Mouse (Mus musculus): Measurements from ENCODE around the gene Ppan. TPM values are rescaled to one million over a fixed set of nuclear protein-coding genes. Genes with fewer than 3 reads are reported as not detected.

Ppan gene
- 46.2 and 52.6 TPM in 2 replicates for polyA plus RNA-seq (2012; rRNA removed)

DNA sequence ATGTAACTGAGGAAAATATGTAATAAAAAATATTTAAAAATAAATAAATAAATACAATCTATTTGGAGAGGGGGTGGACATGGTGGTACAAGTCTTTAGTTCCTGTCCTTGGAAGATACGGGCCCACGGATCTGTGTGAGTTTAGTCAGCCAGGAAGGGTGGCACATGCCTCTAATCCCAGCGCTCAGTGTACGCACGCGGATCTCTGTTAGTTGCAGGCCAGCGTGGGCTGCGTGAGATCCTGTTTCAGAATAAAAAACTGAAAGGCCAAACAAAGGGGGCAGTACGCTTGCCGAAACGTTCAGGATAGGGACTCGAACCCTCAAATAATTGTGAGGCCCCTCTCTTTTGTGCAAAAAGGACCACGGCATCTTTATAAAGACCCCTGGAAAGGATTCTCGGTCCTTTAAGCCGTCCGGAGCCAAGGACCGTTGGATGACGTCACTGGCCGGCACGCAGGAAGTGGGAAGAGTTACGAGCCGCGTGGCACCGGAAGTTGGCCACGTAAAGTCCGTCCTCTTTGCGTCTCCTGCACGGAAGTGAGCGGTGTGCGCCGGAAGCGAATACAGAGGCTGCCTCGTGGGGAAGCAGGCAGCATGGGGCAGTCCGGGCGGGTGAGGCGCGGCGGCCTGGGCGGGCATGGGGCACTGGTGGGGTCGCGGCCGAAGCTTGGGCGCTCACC is at the start of gene Ppan:
Gene Ppan (plus strand): TSS at position 472 of the 682 bp plus-strand sequence.

DNA sequence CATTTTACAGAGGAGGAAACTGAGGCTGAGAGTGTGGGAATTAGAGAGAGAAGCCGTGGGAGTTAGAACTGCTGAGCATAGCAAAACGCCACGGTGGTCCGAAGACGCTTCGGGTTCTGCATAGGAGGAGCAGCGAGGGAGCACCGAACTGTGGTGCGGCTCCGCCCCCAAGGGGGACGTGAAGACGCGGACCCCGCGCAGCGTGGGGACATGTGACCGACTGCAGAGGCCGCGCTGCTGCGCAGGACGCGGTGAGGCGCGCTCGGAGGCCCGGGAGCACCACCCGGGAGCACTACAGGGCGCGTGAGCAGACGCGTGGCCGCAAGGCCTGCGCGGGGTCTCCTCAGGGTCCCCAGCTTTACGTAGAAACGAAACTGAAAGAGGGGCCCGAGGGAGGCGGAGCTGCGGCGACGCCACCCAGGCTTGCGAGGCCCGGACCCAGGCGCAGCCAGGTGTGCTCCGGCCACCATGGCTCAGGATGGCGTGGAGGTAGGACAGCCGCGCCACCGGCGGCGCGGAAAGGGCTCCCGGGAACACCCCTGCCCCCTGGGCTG is 19.4 kb upstream of the Ppan start, which contains the start of gene A230050P20Rik:
Gene A230050P20Rik (plus strand): TSS at position 195 of the 554 bp plus-strand sequence.

DNA sequence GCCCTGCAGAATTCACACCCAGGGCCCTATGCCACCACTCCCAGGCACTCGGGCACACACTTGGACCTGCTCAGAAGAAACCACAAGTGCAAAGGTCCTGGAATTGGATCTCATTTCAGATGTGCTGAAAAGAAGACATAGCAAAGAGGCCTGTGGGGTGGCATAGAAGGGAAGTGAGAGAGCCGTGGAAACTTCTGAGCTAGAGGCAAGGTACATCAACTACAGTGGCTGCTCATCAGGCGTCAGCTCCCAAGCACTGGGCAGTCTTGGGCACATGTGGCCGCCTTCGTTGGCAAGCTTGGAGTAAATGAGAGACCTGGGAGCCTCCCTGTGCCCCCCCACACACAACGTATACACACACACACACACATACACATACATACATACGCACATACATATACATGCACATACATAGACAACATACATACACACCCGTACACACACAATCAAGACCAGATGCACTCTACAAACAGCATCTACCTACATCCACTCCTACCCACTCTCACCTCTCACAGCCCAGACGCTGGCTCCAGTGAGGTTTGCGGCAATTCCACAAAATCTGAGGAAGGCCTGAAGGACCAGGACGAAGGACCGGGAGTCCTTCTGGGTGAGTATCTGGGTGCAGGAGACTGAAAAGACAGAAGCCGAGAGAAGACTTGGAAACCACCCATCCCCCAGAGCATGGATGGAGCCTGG is 8.7 kb upstream of the Ppan start, which contains the start of gene Angptl6:
Gene Angptl6 (minus strand): TSS at position 631 of the 696 bp plus-strand sequence.

DNA sequence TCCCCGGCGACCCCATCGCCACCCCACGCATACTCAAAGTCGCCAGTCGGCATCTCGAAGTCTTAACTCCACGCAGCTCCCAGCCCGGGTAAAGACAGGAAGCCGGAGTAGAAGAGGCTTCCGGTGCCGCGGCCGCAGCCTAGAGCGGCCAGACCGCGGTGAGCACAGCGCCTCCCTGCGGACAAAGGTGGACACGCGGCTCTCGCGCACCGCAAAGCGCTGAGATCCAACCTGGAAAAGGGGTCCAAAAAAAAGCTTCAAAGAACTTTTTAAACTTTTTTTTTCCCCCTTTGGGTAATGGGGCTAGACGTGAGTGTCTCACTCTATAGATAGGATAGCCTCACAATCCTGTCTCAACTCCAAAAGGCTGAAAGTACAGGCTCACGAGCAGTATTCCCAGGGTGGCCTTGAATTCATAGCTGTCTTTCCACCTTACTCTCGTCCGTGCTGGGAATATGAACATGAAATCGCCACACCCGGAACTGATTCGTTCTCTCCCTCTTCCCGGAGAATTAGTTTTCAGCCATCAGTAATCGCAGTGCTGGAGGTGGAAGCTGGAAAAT is 10.6 kb downstream of the Ppan start, which contains the start of gene Eif3g:
Gene Eif3g (minus strand): TSS at position 113 of the 563 bp plus-strand sequence.

Other genes starting within 250 kb of the Ppan start
- 85.7 and 103 TPM in 2 replicates for gene Ubl5, start 245.3 kb upstream of the Ppan start, polyA plus RNA-seq (2012; rRNA removed)
- gene Fbxl12, start 243.4 kb upstream of the Ppan start, polyA plus RNA-seq (2012; rRNA removed), result 16.8 and 20.1 TPM in 2 replicates
- 6.4 and 9.3 TPM in 2 replicates for gene Pin1, start 236.1 kb upstream of the Ppan start, polyA plus RNA-seq (2012; rRNA removed)
- gene Olfm2, start 141.8 kb upstream of the Ppan start, polyA plus RNA-seq (2012; rRNA removed), result 0.68 and 0.78 TPM in 2 replicates
- 7.6 and 8.7 TPM in 2 replicates for gene Col5a3, start 73.1 kb upstream of the Ppan start, polyA plus RNA-seq (2012; rRNA removed)
- not detected in 2 replicates for gene Rdh8, start 69.7 kb upstream of the Ppan start, polyA plus RNA-seq (2012; rRNA removed)
- gene A230050P20Rik, start 19.5 kb upstream of the Ppan start, polyA plus RNA-seq (2012; rRNA removed), result 27.0 and 29.6 TPM in 2 replicates
- gene Angptl6, start 8.4 kb upstream of the Ppan start, polyA plus RNA-seq (2012; rRNA removed), result 4.6 and 6.6 TPM in 2 replicates
- gene Eif3g, start 10.4 kb downstream of the Ppan start, polyA plus RNA-seq (2012; rRNA removed), result 65.9 and 73.1 TPM in 2 replicates
- gene Dnmt1, start 71.7 kb downstream of the Ppan start, polyA plus RNA-seq (2012; rRNA removed), result 11.1 and 12.4 TPM in 2 replicates
- 3.9 and 4.3 TPM in 2 replicates for gene S1pr2, start 88.6 kb downstream of the Ppan start, polyA plus RNA-seq (2012; rRNA removed)
- gene Mrpl4, start 114.6 kb downstream of the Ppan start, polyA plus RNA-seq (2012; rRNA removed), result 76.8 and 86.2 TPM in 2 replicates
- 3.9 and 4.4 TPM in 2 replicates for gene Icam1, start 127.8 kb downstream of the Ppan start, polyA plus RNA-seq (2012; rRNA removed)
- gene Icam4, start 141.2 kb downstream of the Ppan start, polyA plus RNA-seq (2012; rRNA removed), result 0.21 and 0.30 TPM in 2 replicates
- gene Icam5, start 143.9 kb downstream of the Ppan start, polyA plus RNA-seq (2012; rRNA removed), result 0.21 and 0.48 TPM in 2 replicates
- gene Zglp1, start 178.9 kb downstream of the Ppan start, polyA plus RNA-seq (2012; rRNA removed), result 0.12 and 1.0 TPM in 2 replicates
- 0.09 TPM in 1 of 2 replicates, not detected in the other for gene Gm49373, start 184.9 kb downstream of the Ppan start, polyA plus RNA-seq (2012; rRNA removed)
- gene Fdx1l, start 185.4 kb downstream of the Ppan start, polyA plus RNA-seq (2012; rRNA removed), result 22.8 and 51.6 TPM in 2 replicates
- gene Gm38431, start 203.8 kb downstream of the Ppan start, polyA plus RNA-seq (2012; rRNA removed), result 6.2 and 11.8 TPM in 2 replicates
- gene Raver1, start 203.8 kb downstream of the Ppan start, polyA plus RNA-seq (2012; rRNA removed), result 31.9 and 36.1 TPM in 2 replicates
- gene Tyk2, start 243.1 kb downstream of the Ppan start, polyA plus RNA-seq (2012; rRNA removed), result 12.0 and 13.6 TPM in 2 replicates